Mouse (Mus musculus) liver, embryonic 16.5 days (tissue): Measurements from ENCODE around the gene Tmem245. TPM values are rescaled to one million over a fixed set of nuclear protein-coding genes. Genes with fewer than 3 reads are reported as not detected.

Experiments used
- ATAC-seq: fragments of 200-750 bp; cut with Nextera tagmentation; 2 replicates; pipeline ENCODE4 v1.8.0; 2017; ENCODE audit warnings: low read depth, mild to moderate bottlenecking, moderate number of reproducible peaks, moderate library complexity
- H3K27ac ChIP-seq: fragments of 300-500 bp; sonication (generic); 2 replicates; pipeline ENCODE4 v1.5.1; 2014; ENCODE audit warnings: mild to moderate bottlenecking, low read length
- H3K27me3 ChIP-seq: fragments of 300-500 bp; sonication (generic); 2 replicates; pipeline ENCODE4 v1.6.1; 2014; ENCODE audit warnings: low read depth, low read length, mixed read lengths; ENCODE audit not compliant: control insufficient read depth, insufficient read depth
- H3K36me3 ChIP-seq: fragments of 300-500 bp; sonication (generic); 2 replicates; pipeline ENCODE4 v1.6.1; 2014; ENCODE audit warnings: mild to moderate bottlenecking; ENCODE audit not compliant: control insufficient read depth, insufficient read depth
- H3K4me1 ChIP-seq: fragments of 300-500 bp; sonication (generic); 2 replicates; pipeline ENCODE4 v1.6.1; 2014; ENCODE audit warnings: low read depth, low read length, mixed read lengths; ENCODE audit not compliant: control insufficient read depth
- H3K4me2 ChIP-seq: fragments of 300-500 bp; sonication (generic); 2 replicates; pipeline ENCODE4 v1.6.1; 2014; ENCODE audit warnings: low read depth, low read length, mixed read lengths
- H3K4me3 ChIP-seq: fragments of 300-500 bp; sonication (generic); 2 replicates; pipeline ENCODE4 v1.5.1; 2014; ENCODE audit warnings: low read depth, mild to moderate bottlenecking, low read length
- H3K9ac ChIP-seq: fragments of 300-500 bp; sonication (generic); 2 replicates; pipeline ENCODE4 v1.6.1; 2014; ENCODE audit warnings: low read depth, low read length
- H3K9me3 ChIP-seq: fragments of 300-500 bp; sonication (generic); replicated peaks from 2 replicates; pipeline ENCODE4 v1.6.1; 2016; ENCODE audit warnings: low read length; ENCODE audit not compliant: control insufficient read depth
- WGBS: fragments of 180-500 bp; shearing (Covaris S2); extraction: QIAGEN DNeasy Blood & Tissue Kit; methylation state at CpG from one replicate; pipeline ENCODE4 v1.1.7; 2014; ENCODE audit not compliant: insufficient replicate concordance; 5-methylcytosine and 5-hydroxymethylcytosine counted together
- polyA plus RNA-seq: library from polyadenylated mRNA; unstranded; fragments of >200 nt; fragmentation: Nextera tagmentation; extraction: Ambion mirVana; gene quantifications from 2 replicates; pipeline ENCODE4 v1.2.1, GENCODE M21; 2015

The Tmem245 gene
- polyA plus RNA-seq = 2.3 and 2.4 TPM in 2 replicates

DNA sequence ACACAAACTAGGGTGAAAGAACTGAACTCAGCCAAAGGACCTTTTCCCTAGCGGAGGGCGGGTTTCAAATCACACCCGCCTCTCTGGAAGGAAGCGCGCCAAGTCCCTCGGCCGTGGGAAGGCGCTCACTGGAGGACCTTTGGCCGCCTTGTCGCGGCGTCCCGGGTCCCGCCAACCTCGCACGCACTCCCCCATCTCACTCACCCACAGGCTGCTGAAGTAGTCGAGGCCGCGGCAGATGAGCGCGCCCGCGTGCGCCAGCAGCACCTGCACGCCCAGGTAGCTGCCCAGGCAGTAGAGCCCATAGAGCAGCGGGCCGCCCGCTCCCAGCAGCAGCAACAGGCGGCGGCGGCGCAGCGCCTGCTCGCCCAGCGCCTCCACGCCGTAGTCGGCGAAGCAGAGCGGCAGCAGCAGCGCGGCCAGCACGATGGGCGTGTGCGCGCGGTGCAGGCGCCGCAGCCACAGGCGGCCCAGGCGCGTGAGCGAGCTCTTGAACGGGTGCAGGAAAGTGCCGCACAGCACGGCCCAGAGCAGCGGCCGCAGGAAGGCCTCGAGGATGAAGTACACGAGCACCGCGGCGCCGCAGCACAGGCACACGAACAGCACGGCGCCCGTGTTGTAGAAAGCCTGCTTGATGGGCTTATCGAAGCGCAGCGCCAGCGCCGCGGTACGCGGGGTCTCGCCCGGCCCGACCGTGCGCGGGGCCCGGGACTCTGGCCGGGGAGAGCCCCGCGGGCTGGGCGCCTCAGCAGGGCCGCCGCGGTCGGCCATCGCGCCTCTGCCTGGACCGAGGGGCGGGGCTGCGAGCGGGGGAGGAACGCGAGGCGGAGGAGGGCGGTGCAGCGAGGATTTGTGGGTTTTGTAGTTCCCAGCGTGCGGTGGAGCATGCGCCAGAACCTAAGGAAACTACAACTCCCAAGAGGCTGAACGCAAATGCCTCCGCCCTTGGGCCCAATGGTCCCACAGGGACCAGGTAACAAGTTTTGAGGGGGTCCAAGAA lies at the start of gene Tmem245:
TSS of gene Tmem245 (minus strand) at position 797 of the 1,000 bp plus-strand sequence.
- H3K4me2 ChIP-seq = peak within 1 kb of the TSS; percentile 94
- peak within 1 kb of the TSS; percentile 80 for H3K4me3 ChIP-seq
- peak; percentile 95 for ATAC-seq
- WGBS = under 1% methylated on average over 106 of the region's 107 CpGs
- H3K36me3 ChIP-seq = no peaks in the 10 kb centered on the region
- H3K9ac ChIP-seq = peak within 1 kb of the TSS; percentile 82
- peaks cover 11% of the 10 kb centered on the region for H3K4me1 ChIP-seq
- no peaks in the 10 kb centered on the region for H3K9me3 ChIP-seq
- H3K27me3 ChIP-seq = no peaks in the 10 kb centered on the region
- peak within 1 kb of the TSS; percentile 76 for H3K27ac ChIP-seq

GRCm38 (mm10) chr4:56993331-56993730 lies 46.1 kb upstream of the Tmem245 start:
- 43% methylated on average over 7 of the region's 7 CpGs for WGBS
- ATAC-seq = no peak

GRCm38 (mm10) chr4:56991951-56992350 lies 44.7 kb upstream of the Tmem245 start:
- no peak overlapping the region for H3K9ac ChIP-seq
- ATAC-seq = no peak
- H3K4me2 ChIP-seq = no peak overlapping the region

More at GRCm38 (mm10) chr4:56993331-56993730, 46.1 kb upstream of the Tmem245 start:
- Histone ChIP-seq H3K27me3 (peaks cover 28% of the 10 kb centered on the region), H3K27ac (no peak overlapping the region), H3K4me1 (no peaks in the 10 kb centered on the region), H3K4me3 (no peak overlapping the region), H3K9ac (no peak overlapping the region), H3K4me2 (no peak overlapping the region), H3K9me3 (no peaks in the 10 kb centered on the region), H3K36me3 (no peaks in the 10 kb centered on the region)

GRCm38 (mm10) chr4:56990215-56990584 lies 43.0 kb upstream of the Tmem245 start, which contains the start of gene Frrs1l:
Frrs1l (minus strand) TSS chr4:56990391.
- Histone ChIP-seq H3K4me3 (peak within 1 kb of the TSS; percentile 39), H3K9ac (no peak within 1 kb of the TSS), H3K9me3 (no peaks in the 10 kb centered on the region), H3K4me1 (no peaks in the 10 kb centered on the region), H3K36me3 (no peaks in the 10 kb centered on the region), H3K4me2 (peak within 1 kb of the TSS; percentile 59), H3K27ac (no peak within 1 kb of the TSS), H3K27me3 (peaks cover 28% of the 10 kb centered on the region)
- 2% methylated on average over 43 of the region's 44 CpGs for WGBS
- no peak for ATAC-seq

More at GRCm38 (mm10) chr4:56991951-56992350, 44.7 kb upstream of the Tmem245 start:
- 38% methylated on average over 2 of the region's 2 CpGs for WGBS
- Histone ChIP-seq H3K27me3 (peaks cover 28% of the 10 kb centered on the region), H3K4me3 (no peak overlapping the region), H3K27ac (no peak overlapping the region), H3K9me3 (no peaks in the 10 kb centered on the region), H3K4me1 (no peaks in the 10 kb centered on the region), H3K36me3 (no peaks in the 10 kb centered on the region)

DNA sequence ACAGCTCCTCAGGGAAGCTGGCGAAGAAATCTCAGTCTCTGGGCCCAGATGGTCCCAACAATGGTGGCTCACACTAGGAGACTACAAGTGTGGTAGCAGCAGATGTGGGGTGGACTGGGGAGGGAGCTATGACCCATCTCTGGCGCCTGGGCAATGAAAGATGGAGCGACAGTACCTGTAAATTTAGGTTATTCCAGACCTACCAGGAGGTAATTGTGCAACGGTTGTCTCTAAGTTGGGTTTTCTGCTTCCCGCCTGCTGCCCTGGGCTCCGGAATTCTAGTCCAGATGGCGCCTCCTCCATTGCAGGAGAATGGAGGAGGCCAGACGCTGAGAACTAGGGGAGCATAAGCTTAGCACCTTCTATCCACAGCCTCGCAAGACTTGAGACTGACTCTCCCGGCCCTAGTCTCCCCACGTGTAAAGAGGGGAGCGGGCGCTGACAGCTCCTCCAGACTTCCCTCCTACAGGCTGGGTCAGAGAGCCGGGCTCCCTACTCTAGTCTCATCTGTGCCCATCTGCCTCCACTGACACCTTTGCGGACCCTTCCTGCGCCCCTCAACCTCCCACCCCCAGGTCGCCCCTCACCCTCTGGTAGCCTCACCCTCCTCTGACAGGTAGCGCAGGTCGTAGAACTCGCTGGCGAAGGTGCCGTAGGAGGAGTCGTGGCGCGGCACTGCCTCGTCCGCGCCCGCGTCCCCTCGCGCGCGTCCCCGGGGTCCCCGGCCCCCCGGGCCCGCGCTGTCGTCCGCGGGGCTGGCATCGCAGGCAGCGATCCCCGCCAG lies 42.4 kb upstream of the Tmem245 start:
- H3K9ac ChIP-seq = no peak overlapping the region
- H3K27me3 ChIP-seq = peaks cover 28% of the 10 kb centered on the region
- H3K4me2 ChIP-seq = peak overlapping the region; percentile 59
- H3K4me3 ChIP-seq = peak overlapping the region; percentile 39
- H3K4me1 ChIP-seq = no peaks in the 10 kb centered on the region
- no peak overlapping the region for H3K27ac ChIP-seq
- WGBS = 5% methylated on average over 45 of the region's 45 CpGs
- H3K36me3 ChIP-seq = no peaks in the 10 kb centered on the region
- no peaks in the 10 kb centered on the region for H3K9me3 ChIP-seq
- no peak for ATAC-seq

- H3K9ac ChIP-seq = no peak overlapping the region
- H3K36me3 ChIP-seq = no peaks in the 10 kb centered on the region
- no peak overlapping the region for H3K4me3 ChIP-seq
- WGBS = 33% methylated on average over 7 of the region's 7 CpGs
- no peaks in the 10 kb centered on the region for H3K4me1 ChIP-seq
- H3K27me3 ChIP-seq = no peaks in the 10 kb centered on the region
- H3K9me3 ChIP-seq = no peaks in the 10 kb centered on the region
- ATAC-seq = no peak
- no peak overlapping the region for H3K4me2 ChIP-seq
- H3K27ac ChIP-seq = no peak overlapping the region
Observed at GRCm38 (mm10) chr4:56965586-56966179, 18.4 kb upstream of the Tmem245 start.

DNA sequence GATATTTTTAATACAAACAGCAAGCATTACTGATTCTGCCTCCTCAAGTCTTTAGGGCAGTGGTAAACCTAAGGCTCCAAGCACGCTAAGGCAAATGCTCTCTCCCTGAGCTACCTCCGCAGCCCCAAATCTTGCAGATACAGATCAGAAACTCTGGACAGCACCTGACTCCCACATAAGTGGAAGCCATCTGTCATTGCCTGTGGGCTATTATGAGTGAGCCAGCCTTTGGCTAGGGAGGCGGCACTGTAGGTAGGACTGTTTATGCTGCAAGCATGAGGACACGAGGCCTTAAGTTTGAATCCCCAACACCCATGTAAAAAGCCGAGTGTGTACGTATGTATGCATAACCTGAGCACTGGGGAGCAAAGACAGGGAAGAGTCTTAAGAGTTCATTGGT lies 16.4 kb upstream of the Tmem245 start:
- H3K4me1 ChIP-seq = no peaks in the 10 kb centered on the region
- H3K27ac ChIP-seq = no peak overlapping the region
- H3K9ac ChIP-seq = no peak overlapping the region
- no peak for ATAC-seq
- H3K27me3 ChIP-seq = no peaks in the 10 kb centered on the region
- H3K9me3 ChIP-seq = no peaks in the 10 kb centered on the region
- no peak overlapping the region for H3K4me2 ChIP-seq
- WGBS = 78% methylated on average over 6 of the region's 6 CpGs
- H3K4me3 ChIP-seq = no peak overlapping the region
- no peaks in the 10 kb centered on the region for H3K36me3 ChIP-seq

DNA sequence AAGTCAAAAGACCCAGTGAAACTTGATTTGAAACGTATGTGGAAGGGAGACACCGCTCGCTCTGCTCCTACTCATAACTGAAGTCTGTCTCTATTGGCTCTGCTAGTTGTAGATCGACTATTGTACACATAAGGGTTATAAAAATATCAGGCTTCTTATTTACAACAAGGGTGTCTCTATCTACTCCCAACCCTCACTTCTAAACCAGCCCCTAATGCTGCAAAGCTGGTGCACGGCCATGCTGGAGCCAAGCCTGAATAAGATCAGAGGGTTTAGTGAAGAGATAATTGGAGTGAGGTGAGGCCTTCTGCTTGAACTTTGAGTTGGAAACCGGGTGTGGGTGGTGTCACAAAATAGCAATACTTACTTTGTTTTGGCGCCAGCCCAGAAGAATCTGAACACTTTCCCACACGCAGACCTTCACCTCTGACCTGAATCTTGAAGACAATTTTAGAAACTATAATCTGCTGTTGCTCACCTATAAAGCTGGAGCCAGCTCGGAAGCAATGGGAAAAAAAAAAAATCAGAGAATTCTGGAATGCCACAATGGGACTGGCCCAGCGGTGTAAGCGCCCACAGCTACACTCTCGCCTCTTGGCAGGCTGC lies 14.2 kb upstream of the Tmem245 start:
- H3K4me1 ChIP-seq = no peaks in the 10 kb centered on the region
- WGBS = 72% methylated on average over 12 of the region's 12 CpGs

More for the DNA sequence above, 14.2 kb upstream of the Tmem245 start:
- H3K4me3 ChIP-seq = no peak overlapping the region
- no peaks in the 10 kb centered on the region for H3K27me3 ChIP-seq
- no peak overlapping the region for H3K9ac ChIP-seq
- H3K27ac ChIP-seq = no peak overlapping the region
- no peak for ATAC-seq
- no peaks in the 10 kb centered on the region for H3K9me3 ChIP-seq
- H3K4me2 ChIP-seq = no peak overlapping the region
- no peaks in the 10 kb centered on the region for H3K36me3 ChIP-seq
